Mouse (Mus musculus) embryonic facial prominence, embryonic 14.5 days (tissue): ENCODE measurements at regions not wholly inside any gene's neighbourhood (a gene's known extent, or its start where the extent isn't known, plus 50 kb on each side); places are given as distances from the start of the nearest gene placed in this dataset.
A peak's percentile ranks its signal among the peaks of the same experiment; 100 is the strongest.

Source experiments
- ATAC-seq: fragments of 200-750 bp; cut with Nextera tagmentation; 2 replicates; pipeline ENCODE4 v1.8.0; 2017; ENCODE audit warnings: low read depth, moderate number of reproducible peaks, moderate TSS enrichment
- DNase-seq: peaks from one replicate; pipeline ENCODE4 v3.0.0-alpha.2; 2015; ENCODE audit warnings: low spot score
- H3K27ac ChIP-seq: fragments of 300-500 bp; sonication (generic); replicated peaks from 2 replicates; pipeline ENCODE4 v1.5.1; 2014; ENCODE audit warnings: low read depth, mild to moderate bottlenecking, low read length, moderate library complexity
- H3K27me3 ChIP-seq: fragments of 300-500 bp; sonication (generic); replicated peaks from 2 replicates; pipeline ENCODE4 v1.6.1; 2014; ENCODE audit warnings: low read length; ENCODE audit not compliant: control insufficient read depth, insufficient read depth
- H3K36me3 ChIP-seq: fragments of 300-500 bp; sonication (generic); 2 replicates; pipeline ENCODE4 v1.6.1; 2014; ENCODE audit warnings: low read length, mixed read lengths; ENCODE audit not compliant: control insufficient read depth, insufficient read depth
- H3K4me1 ChIP-seq: fragments of 300-500 bp; sonication (generic); 2 replicates; pipeline ENCODE4 v1.6.1; 2014; ENCODE audit warnings: antibody characterized with exemption, low read length; ENCODE audit not compliant: control insufficient read depth, insufficient read depth
- H3K4me2 ChIP-seq: fragments of 300-500 bp; sonication (generic); 2 replicates; pipeline ENCODE4 v1.6.1; 2014; ENCODE audit warnings: low read depth, mild to moderate bottlenecking, low read length, moderate library complexity, mixed read lengths
- H3K4me3 ChIP-seq: fragments of 300-500 bp; sonication (generic); 2 replicates; pipeline ENCODE4 v1.5.1; 2014; ENCODE audit warnings: low read depth, mild to moderate bottlenecking, low read length
- H3K9ac ChIP-seq: fragments of 300-500 bp; sonication (generic); 2 replicates; pipeline ENCODE4 v1.6.1; 2014; ENCODE audit warnings: low read depth, mild to moderate bottlenecking, low read length, moderate library complexity, mixed read lengths
- H3K9me3 ChIP-seq: fragments of 300-500 bp; sonication (generic); 2 replicates; pipeline ENCODE4 v1.6.1; 2016; ENCODE audit warnings: low read length; ENCODE audit not compliant: control insufficient read depth
- WGBS: fragments of 180-500 bp; shearing (Covaris S2); extraction: QIAGEN DNeasy Blood & Tissue Kit; methylation state at CpG from one replicate; pipeline ENCODE4 v1.1.7; 2014; 5-methylcytosine and 5-hydroxymethylcytosine counted together

DNA sequence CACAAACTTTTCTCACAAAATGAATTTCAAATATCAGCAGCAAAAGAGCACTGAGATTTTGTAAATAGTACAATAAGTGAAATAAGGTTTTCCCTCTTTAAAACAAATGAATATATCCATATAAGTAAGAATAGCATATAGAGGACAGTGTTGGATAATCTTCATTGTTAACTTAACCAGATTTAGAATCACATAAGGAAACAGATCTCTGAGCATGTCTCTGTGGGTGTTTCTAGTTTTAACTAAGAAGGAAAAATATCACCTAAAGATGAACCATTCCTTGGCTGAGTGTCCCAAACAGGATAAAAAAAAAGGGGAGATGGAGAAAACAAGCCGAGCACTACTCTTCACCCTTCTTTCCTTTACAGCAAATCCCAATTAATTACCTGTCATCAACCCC is 690.4 kb upstream of the Msl3l2 start:
- DNase-seq (no peak), ATAC-seq (no peak)
- WGBS: 31% methylated on average over 1 of the region's 1 CpGs
- Histone ChIP-seq H3K9me3 (no peaks in the 10 kb centered on the region), H3K4me3 (no peak overlapping the region), H3K4me2 (no peak overlapping the region), H3K4me1 (no peaks in the 10 kb centered on the region), H3K36me3 (no peaks in the 10 kb centered on the region), H3K27ac (no peak overlapping the region), H3K27me3 (no peaks in the 10 kb centered on the region), H3K9ac (no peak overlapping the region)

- ATAC-seq: no peak
Measured at GRCm38 (mm10) chr10:55416769-55417168, 689.9 kb upstream of the Msl3l2 start.

GRCm38 (mm10) chr10:55422391-55422790 is 684.3 kb upstream of the Msl3l2 start:
- Histone ChIP-seq H3K27me3 (no peaks in the 10 kb centered on the region), H3K9me3 (no peaks in the 10 kb centered on the region), H3K9ac (no peak overlapping the region), H3K4me1 (no peaks in the 10 kb centered on the region), H3K4me3 (no peak overlapping the region), H3K36me3 (no peaks in the 10 kb centered on the region), H3K27ac (no peak overlapping the region), H3K4me2 (no peak overlapping the region)
- no peak for ATAC-seq
- DNase-seq: no peak

More at GRCm38 (mm10) chr10:55416769-55417168, 689.9 kb upstream of the Msl3l2 start:
- no peak overlapping the region for H3K9ac ChIP-seq
- no peaks in the 10 kb centered on the region for H3K27me3 ChIP-seq
- no peaks in the 10 kb centered on the region for H3K4me1 ChIP-seq
- no peak overlapping the region for H3K4me2 ChIP-seq
- peak; percentile 70 for DNase-seq
- H3K27ac ChIP-seq: no peak overlapping the region
- H3K9me3 ChIP-seq: no peaks in the 10 kb centered on the region
- H3K4me3 ChIP-seq: no peak overlapping the region
- no peaks in the 10 kb centered on the region for H3K36me3 ChIP-seq

GRCm38 (mm10) chr10:55424943-55425342 is 681.8 kb upstream of the Msl3l2 start:
- Histone ChIP-seq H3K4me2 (no peak overlapping the region), H3K27ac (no peak overlapping the region), H3K9me3 (no peaks in the 10 kb centered on the region), H3K9ac (no peak overlapping the region), H3K4me3 (no peak overlapping the region), H3K27me3 (no peaks in the 10 kb centered on the region), H3K4me1 (no peaks in the 10 kb centered on the region), H3K36me3 (no peaks in the 10 kb centered on the region)
- ATAC-seq: no peak
- peak; percentile 10 for DNase-seq
- 65% methylated on average over 4 of the region's 4 CpGs for WGBS
